Mouse (Mus musculus) cortical plate, adult 2 months (tissue): ENCODE data around the gene Tnpo3.

ENCODE experiments used
- CTCF ChIP-seq: fragments of 200-500 bp; IDR thresholded peaks from 2 replicates; pipeline ENCODE4 v1.5.1; 2011; ENCODE audit warnings: mild to moderate bottlenecking, control low read depth, low read length; ENCODE audit not compliant: insufficient read depth; ENCODE audit errors: extremely low read depth
- POLR2A ChIP-seq: fragments of 200-500 bp; IDR thresholded peaks from 2 replicates; pipeline ENCODE4 v1.6.1; 2011; ENCODE audit warnings: mild to moderate bottlenecking, low read length, control low read depth; ENCODE audit not compliant: insufficient read depth; ENCODE audit errors: extremely low read depth

DNA sequence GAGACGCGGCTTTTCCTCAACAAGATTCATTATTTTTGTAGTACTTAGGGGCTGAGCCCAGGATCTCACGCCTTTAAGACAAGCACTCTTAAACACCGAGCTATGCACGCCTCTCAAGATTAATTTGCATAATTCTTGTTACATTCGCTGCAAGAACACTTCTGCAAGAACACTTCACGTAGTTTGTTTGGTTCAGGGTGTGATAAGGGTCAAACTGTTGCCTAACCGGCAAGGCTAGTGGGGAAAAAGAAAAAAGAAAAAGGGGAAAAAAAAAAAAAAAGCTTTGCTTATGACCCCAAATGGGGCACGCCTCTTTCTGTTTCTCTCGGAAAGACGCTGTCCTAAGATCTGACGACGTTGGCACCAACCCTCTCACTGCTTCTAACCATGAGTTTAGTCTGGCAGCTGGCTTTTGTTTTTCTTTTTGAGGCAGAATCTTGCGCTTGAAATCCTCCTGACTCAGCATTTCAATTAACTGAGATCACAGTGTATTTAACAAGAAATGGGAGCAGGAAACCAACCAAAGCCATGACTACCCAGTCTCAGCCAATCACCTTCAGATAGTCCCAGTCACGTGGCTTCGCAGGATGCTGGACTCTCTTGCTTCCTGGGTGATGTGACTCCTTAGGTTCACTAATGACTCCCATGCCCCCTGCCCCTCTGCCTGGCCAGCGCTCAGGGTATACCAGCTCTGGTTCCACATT, 11.3 kb upstream of the Tnpo3 start:
- TF ChIP-seq POLR2A, result no peak
- TF ChIP-seq CTCF, result no peak
